In genomic region chrX:13638894-13639293, GRCm38 (mm10) we compare ENCODE assay signal across 16 mouse cellular contexts. TPM values are rescaled to one million over a fixed set of nuclear protein-coding genes. Genes with fewer than 3 reads are reported as not detected.
"Had no signal": no experiment of that assay in that cellular context is flagged by ENCODE, and none has a peak within 500 bp of the region (broad histone marks: within the 10 kb centered on the region; RNA-seq: fewer than 3 reads in every experiment).

No protein-coding gene starts in this region.

- H3K9ac ChIP-seq: neural tube, embryonic 15.5 days; stomach, embryonic 15.5 days had no signal

- H3K4me3 ChIP-seq: neural tube, embryonic 15.5 days; stomach, embryonic 15.5 days had no signal

- H3K4me1 ChIP-seq: neural tube, embryonic 15.5 days; stomach, embryonic 15.5 days had no signal

- H3K36me3 ChIP-seq: neural tube, embryonic 15.5 days; stomach, embryonic 15.5 days had no signal

- H3K4me2 ChIP-seq: neural tube, embryonic 15.5 days; stomach, embryonic 15.5 days had no signal

- H3K27me3 ChIP-seq: neural tube, embryonic 15.5 days; stomach, embryonic 15.5 days had no signal

- H3K27ac ChIP-seq: neural tube, embryonic 15.5 days; stomach, embryonic 15.5 days; stomach, postnatal 0 days had no signal

- H3K9me3 ChIP-seq: neural tube, embryonic 15.5 days; stomach, embryonic 15.5 days had no signal

- DNase-seq: retina, postnatal 1 day; right cerebral cortex, adult 18-20 months; right cerebral cortex, postnatal 14 days; right cerebral cortex, postnatal 25 days; right cerebral cortex, postnatal 4 days; spleen, adult 18-20 months; thymus, adult 18-20 months; thymus, adult 2 months; thymus, postnatal 14 days; thymus, postnatal 25 days; thymus, postnatal 36 days; thymus, postnatal 4 days had no signal

RNA-seq across cellular contexts. Expression of gene Gpr34, which starts 7.0 kb away (rescaled TPM):
- polyA plus RNA-seq: small intestine, adult 2 months had no signal

RNA-seq across cellular contexts. Expression of gene Gpr82, which starts 22.3 kb away (rescaled TPM):
- polyA plus RNA-seq: small intestine, adult 2 months; stomach, postnatal 0 days had no signal
